Mouse (Mus musculus) kidney, adult 18-20 months (tissue): ENCODE measurements at regions not wholly inside any gene's neighbourhood (a gene's known extent, or its start where the extent isn't known, plus 50 kb on each side); places are given as distances from the start of the nearest gene placed in this dataset.

Experiments
- DNase-seq: peaks from one replicate; pipeline ENCODE4 v3.0.0; 2021

DNA sequence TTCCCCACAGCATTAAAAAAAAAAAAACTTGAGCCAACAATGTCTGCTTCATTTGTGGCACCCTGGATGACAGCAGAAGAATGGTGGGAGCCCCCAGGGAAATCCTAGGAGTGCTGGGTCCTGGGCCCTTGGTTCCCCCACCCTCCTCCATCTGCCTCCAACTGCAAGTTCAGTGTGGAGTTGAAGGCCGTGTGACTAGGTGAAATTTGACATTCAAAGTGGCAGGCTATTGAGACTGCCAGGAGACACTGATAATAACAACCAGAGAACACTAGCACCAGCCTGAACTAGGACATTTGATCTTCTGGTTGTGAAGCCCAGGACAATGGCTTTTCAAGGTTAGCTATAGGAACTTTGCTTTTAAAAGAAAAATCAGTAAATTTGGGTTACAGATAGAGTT, 74.0 kb downstream of the Adamts15 start:
- no peak for DNase-seq

DNA sequence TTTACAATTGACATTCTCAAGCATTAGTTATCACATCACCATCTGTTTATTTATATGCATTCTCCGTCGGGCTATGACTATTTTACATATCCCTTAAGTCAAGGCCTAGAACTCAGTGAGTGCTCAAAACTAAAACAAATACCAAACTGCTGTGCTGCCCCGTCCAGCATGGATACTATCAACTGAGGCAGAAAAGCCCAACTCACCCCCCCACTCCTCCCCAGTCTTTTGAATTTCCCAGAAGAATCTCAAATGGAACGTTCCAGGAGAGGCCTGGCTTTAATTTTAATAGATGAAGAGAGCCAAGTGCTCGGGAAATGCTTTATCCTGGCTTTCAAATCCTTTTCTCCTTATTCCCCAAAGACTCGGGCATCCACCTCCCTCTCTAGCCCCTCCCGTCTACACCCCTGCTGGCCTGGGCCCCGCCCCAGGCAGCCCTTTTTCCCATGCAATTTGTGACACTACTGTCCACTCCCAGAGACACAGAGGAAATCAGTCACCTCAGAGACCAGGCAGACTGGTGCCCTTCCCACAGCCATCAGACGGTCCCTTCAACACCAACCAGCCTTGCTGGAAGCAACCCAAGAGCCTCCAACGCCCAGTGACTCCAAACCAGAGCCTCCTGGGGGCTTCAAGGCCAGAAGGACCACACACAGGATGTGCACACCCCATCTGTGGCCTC, 76.5 kb downstream of the Adamts15 start:
- no peak for DNase-seq

DNA sequence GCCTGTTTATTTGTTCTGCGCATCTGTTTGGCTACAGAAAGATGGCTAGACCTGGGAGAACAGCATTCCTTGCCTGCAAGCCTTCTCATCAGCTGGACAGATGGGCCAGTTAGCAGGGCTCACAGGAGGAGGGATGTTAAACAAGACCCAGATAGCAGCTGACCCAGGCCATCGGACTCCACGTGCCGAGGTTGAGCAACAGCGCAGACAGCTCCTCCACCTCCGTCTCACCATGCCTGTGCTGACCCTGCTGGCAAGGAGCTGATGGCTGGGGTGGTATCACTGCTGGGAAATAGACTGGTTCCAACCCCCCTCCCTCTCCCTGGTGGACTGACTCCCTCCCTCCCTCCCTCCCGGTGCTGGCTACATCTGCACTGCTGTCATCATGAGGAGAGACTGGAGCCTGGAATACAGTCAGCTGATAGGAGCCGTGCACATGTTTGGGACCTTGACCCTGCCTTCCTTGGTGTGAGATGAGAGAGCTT, 78.1 kb downstream of the Adamts15 start:
- no peak for DNase-seq

DNA sequence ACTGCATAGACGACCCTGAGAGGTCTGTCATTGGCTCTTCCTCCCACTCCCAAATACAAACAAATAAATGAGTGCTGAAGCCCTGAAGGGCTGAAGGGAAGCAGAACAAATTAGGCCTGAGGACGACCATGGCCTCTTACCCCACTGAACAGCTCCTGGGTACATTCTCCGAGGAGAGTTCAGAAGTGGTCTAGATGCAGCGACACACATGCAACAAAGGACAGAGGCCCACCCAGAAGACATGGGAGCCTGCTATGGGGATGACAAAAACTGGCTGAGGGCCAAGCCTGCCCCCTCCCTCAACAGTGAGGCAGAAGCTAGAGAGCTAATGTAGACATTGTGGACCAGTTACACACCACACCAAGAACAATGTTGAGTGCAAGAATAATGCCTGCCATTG, 87.3 kb downstream of the Adamts15 start:
- DNase-seq = no peak

DNA sequence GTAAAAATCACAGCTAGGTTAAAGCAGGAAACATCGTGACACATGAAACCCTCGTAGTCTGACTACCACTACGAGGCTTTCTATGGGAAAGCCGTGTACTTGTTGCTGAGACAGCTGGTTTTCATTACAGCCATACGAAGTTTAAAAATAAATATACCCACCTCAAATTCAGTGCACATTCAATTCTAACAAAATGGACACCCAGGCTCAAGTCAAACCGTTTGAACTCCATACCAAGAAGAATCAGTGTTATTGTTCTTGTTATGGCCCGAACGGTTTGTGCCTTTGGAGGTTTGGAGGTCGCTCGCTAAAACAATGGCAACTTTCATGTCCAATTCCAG, 87.7 kb downstream of the Adamts15 start:
- no peak for DNase-seq

DNA sequence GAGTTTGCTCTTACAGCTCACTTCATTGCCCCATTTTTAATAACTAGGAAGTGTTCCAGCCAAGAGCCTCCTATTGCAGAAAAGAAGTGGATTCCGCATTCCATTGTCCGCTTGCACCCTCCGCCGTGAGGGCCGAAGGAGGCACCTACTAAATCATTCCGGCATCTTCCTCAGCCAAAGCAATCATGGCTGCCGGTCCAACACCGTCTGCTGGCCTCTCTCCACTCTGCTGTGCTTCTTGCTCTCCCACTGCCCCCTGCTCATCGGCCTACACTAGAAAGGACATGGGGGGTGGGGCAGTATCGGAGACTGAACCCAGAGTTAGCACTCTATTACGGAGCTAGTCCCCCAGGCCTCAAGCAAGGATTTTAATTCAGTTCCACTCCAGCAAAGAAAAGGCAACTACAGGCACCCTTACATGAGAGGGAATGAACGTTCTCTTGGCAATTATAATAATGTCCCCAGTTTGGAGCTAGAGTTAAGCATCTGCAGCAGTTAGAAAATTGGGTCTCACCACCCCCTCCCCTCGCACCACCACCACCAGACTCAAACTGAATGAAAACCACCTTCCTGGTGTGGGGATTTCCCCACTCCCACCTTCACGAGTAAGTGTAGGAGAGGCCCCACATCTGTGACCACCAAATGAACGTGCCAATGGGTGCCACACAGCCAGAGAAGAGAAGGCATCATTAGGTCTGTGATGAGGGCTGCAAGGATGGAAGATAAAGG, 88.3 kb downstream of the Adamts15 start:
- DNase-seq = no peak

DNA sequence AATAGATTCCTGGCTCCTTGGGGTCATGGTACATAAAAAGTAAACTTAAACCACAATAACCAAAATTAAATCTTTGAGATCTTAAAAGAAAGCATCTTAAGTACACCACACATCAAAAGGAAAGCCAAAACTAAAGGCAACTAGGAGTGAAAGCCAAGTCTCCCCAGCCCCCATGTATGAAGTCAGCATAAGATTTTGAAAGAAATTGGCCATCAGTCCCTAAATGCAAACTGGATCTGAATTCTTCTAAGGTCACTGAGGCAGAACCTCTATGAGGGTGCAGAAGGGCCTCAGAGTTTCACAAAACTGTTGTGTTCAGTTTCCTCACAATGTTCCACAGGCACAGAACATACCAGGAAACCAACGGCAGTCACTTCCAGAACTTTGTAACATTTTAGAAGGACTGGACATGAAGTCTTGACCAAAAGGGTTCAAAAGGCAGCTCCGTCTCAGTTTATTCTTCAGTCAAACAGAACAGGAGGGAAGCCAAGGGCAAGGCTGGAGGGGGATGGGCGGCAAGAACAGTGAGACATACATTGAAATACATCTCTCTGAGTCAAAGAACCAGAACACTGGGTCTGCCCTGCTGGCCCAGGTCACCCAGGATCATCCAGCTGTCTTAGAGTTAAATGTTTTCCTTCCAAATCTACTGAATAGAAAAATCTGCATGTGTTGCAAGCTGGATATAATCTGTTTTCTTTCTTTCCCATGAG, 92.9 kb downstream of the Adamts15 start:
- DNase-seq = peak; percentile 59

DNA sequence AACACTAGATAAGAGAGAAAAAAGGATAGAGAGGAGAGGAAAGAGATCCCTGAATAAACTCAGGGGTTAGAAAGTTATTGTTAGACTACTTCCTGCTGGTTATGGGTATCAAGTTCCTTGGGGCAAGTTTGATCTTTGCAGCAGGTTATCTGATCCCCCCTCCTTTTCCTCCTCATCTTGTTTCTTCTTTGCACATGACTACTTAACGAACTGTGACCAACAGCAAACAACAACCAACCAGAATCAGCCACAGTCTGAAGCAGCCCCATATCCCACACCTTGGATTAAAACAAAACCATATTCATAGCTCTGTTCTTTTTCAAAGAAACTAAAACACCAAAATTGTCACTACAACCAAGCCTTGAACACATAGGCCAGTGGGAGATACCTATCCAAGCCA, 94.5 kb downstream of the Adamts15 start:
- no peak for DNase-seq

DNA sequence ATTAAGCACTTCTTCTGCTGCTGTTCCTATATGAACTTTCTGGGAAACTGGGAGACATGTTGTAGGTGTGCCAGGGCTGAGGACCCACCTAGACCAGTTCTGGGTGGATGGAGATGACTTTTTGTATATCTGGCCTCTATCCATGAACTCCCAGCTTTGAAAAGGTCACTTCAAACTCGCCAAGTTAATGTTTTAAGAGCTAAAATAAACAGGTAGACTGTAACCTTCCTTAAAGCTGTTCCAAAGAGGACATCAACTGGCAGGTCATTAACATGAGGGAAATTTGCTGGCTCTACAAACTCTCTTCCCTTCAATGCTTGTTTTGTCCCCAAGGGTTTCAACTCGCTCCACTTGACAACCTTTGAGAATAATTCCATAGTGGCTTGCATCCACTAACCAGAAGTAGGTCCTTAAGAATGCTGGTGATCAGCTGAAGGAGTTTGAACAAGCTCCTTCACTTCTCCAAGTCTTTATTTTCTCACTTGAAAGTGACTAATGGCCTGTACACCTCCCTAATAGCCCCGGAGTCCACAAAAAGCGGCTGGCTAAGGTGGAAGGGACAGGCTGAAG, 98.1 kb downstream of the Adamts15 start:
- DNase-seq = no peak

DNA sequence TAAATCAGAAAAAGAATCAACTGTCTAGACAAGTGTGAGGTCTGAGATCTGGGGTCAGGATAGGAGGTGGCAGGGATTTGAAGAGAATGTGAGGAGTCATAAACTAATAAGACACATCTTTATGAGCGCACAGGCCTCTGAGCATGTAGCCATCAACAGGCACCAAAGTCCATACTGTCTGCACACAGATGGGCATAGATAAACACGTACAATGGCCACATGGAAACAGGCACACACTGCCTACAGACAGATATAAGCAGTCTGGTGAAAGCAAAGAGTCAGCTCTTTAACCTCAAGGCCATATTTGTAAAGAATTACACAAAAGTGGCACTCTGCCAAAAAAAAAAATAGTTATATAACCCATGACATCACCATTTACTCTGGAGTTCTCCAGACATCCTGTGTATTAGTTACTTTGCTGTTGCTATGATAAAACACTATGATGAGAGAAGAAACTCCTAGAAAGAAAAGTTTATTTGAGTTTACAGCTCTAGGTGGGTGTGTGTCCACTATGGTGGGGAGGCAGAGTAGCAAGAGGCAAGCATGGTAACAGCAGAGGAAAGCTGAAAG, 101.4 kb downstream of the Adamts15 start:
- no peak for DNase-seq

DNA sequence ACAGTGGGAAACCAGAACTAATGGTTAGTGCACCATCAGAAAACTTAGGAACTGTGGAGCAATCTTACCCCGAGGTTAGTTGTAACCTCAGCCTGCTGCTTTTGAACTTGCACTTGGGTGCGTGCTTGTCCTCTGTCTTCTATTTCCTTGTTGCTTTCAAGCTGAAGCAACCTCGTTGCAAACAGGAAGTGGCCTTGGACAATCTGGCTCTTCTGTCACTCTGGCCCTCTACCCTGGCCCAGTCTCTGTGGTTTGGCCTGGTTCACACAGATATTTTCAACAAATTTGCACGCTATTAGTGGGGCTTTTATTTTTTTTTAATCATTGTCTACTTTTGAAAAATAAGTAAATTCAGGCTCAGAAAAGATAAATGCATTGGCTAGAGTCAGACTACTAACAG, 109.0 kb downstream of the Adamts15 start:
- DNase-seq = no peak

DNA sequence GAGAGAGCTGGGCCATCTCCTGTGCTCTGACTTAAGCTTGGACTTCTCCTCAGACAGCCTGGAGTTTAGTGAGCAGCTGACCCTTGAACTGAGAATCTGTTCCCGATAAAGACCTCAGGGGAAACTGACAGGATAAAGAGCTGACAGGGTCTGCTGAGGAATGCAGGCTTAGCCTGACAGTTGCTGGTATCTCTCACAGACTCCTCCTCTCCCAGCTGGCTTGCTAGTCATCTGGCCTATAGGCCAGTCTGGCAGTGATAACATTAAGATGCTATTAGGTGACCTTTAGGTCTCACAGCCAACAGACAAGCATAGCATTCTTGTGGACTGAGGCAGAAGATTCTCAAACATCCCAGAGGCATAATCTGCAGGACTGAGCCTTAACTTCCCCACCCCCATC, 111.4 kb downstream of the Adamts15 start:
- DNase-seq = no peak

DNA sequence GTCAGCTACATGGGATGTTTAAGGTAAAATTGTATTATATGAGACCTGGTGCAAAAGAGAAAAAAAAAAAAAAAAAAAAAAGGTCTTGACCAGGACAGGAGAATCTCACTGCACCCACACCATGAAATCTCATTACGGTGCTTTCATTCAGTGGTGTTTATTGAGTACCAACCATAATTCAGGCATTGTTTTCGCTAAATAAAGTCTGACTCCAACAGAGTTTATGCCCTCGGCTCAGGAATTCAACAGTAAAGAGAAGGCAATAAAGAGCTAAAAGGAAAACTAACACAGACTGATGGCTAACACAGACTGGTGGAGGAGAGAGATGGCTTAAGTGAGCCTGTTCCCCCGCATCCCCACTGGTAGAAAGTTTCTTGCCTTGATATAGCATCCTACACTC, 112.0 kb downstream of the Adamts15 start:
- DNase-seq = no peak

DNA sequence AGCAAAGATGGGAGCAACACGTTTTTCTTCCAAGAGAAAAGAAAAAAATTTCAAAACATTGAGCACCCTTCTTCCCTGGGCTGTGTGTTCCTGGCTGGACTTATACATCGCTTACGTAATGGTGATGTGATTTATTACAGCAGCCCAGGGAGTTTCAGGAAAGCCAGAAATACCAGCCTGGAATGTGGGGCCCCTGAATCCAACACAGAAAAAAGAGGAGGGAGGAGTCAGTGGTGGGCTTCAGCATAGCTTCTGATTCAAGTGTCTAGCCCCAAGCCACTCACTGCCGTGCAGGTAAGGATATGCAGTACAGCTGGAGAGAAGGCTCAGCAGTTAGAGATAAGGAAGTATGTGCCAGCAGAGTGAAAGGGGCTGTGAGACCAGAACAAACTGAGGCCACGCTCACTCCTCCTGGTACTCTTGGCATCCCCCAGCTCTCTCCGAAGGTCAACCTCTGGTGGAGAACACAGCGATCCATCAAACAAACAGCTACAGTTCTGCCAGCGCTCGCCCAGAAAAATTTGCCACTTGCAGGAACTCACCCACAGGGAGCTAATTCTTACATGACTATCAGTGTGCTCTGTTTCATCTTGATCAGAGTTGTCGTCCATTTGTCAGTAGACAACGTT, 113.3 kb downstream of the Adamts15 start:
- no peak for DNase-seq

DNA sequence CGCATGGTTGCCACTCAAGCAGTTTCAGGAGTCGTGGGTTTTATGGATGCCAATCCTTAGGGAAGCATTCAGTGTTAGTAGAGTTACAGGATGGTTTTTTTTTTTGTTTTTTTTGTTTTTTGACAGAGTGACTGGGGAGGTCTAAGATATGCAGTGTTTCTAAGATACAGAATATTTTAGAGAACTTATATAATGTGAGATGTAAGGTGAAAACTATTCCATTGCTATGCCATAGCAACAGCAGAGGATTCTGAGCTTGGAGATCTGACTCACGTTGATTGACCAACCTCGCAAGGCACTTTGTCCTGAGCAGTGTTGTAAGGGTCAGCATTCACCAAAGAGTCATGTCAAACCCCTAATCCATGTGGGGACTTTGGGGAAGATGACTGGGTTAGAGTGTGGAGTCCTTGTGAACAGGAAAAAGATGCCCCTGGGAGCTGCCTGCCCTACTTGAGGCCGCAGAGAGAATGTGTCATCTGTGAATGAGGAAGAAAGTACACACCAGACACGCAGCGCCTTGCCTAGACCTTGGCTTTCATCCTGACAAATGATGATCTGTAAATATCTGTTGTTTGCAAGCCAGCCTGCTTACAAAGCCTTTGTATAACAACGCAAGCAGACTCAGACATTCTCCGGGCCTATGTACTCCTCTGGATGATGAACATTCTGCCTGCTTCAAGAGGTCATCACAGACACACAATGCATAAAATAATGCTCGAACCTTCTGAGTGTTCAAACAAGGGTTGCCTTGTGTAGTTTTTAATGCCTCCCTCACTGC, 118.3 kb downstream of the Adamts15 start:
- no peak for DNase-seq

DNA sequence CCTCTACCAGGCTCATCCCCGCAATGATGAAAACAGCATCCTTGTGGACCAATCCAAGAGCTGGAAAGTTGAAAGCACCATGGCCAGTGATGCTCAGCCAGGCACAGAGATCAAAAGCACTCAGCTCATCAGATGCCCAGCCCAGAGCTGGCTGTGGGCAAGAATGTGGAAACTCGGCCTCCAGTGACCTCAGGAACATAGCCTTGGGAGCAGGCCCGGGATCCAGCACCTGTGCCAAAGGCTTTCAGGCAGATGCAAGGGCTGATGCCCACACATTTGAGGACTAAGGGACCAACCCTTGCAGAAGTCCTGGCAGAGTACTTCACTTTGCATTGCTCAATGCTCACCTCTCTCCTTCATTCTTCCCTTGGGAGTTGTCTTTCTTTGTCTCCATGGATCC, 119.4 kb downstream of the Adamts15 start:
- no peak for DNase-seq

DNA sequence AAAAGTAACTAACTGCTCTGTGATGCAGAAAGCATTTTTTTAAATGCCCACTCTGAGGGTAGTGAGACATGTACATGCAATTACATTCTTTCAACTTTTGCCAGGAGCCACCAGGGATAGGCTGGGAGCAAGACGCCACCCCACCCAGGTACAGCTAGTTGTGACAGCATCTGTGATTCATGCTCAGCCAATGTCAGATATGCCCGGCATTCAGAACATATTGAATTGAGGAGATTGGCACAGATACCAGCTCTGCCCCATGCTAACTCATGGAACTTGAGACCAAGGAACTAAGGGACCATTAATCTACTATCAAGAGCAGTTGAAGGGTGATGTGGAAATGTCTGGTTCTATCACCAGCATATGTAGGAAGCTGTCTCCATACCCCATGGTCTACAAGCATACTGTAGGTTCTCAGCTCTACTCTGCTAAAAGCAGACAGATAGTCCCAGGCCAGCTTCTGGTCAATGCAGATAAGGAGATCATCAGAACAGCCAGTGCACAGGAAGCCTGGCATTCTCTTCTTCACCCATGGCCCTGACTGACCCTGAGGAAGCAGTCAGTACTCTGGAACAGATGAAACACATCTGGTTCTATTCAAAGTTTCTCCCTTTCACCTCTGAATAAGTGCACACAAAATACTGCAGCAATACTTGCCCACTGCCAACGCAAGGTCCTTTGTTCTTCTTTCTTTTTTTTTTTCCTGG, 127.4 kb downstream of the Adamts15 start:
- no peak for DNase-seq

DNA sequence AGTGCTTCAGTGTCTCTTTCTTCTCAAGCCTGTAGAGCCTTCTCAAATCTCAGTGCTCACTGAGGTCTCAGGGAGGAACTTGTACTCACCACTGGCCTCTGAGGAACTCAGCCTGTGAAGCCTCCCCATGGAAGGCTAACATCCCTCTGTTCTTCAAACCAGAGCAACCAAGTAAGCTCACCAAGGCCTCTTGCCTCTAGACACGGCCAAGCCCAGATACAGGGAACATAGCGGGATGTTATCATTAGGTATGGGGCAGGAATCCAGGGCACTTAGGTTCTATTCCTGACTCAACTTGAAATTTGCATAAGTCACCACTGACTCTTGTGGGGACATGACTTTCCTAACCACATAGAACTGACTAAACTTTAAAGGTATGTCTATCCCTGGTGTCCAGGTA, 141.0 kb downstream of the Adamts15 start:
- no peak for DNase-seq

DNA sequence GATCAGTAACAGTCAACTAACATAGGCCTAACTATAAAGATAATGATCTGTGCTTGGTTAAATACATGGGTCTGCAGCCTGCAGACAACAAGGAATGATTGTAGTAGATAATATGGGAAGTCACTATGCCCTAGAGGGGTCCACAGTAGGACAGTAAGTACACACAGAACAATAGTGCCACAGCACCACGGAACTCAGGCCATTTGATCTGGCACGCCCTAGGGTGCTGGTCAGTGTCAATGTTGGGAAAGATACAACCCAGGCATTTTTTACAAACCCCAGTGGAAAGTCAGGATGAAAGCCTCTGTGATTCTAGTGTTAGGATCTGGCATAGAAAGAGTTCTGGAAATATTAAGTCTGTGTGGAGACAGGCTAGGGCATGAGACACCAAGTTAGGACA, 144.4 kb downstream of the Adamts15 start:
- DNase-seq = no peak

DNA sequence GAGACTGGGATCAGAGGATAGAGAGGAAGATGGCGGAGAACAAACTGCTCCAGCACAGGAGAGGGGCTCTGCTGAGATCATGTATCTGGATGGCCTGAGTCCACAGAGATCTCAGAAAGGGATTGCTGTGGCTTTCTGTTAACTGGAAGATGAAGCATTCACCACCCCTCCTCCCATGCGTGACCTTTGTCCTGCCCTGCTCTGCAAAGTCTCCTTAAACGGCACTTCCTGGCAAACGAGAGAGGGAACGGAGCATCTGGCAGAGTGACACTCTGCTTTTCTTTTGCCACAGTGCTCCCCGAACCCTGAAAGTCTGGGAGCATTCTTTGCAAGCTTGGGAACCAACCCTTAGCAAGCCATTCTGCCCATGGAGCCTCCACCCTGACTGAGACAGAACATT, 147.1 kb downstream of the Adamts15 start:
- peak; percentile 43 for DNase-seq

DNA sequence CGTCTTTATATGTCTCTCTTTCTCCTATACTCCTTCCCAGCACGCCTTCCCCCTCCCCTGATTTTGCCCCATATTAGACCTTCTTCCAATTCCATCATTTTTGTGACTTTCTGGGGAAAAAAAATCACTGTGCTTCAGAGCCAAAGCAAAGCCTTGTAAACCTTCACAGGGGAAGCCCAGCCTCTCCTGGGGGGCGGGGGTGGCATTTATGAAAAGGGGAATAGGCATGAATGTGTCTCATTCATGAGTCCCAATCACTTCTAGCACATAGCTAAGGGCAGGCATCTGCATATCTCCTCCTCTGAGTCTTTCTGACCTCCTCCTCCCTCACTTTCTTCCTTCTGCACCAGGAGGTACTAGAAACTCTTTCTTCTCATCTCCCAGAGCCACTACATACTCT, 149.8 kb downstream of the Adamts15 start:
- DNase-seq = no peak
